Mouse (Mus musculus) CD4-positive, CD25-positive, alpha-beta regulatory T cell (primary cell): ENCODE data around the gene Dennd4a. TPM values are rescaled to one million over a fixed set of nuclear protein-coding genes. Genes with fewer than 3 reads are reported as not detected.

Source experiments
- polyA plus RNA-seq: library from polyadenylated mRNA; unstranded; fragments of 100-300 nt; shearing (Covaris generic); gene quantifications from one replicate; pipeline ENCODE4 v1.2.1, GENCODE M21; 2017

Dennd4a gene
- 24.4 TPM for polyA plus RNA-seq

GRCm38 (mm10) chr9:64810822-64811537 lies at the start of gene Dennd4a:
Gene Dennd4a, plus strand, starts transcription at chr9:64811340.

DNA sequence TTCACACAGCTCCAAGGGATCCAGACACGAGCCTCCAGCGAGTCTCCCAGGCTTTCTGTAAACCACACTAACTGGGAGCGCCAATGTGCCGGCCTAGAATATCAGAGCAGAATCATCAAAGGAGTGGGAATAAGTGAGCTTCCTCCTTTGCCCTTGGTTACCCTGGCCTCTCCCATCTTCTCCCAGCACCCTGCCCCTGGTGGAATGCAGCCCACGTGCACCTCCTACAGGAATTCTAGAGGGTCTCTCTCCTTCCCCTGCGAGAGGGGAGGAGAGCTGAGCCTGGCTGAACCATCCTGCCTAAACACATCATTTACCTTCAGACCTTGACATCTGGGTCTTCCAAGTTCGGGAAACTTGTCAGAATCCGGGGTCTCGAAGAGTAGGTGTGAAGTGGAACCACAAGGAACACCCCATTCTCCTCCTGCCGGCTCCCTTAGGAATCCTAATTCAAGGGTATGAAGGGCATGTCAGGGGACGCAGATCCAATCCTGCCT lies 140.1 kb downstream of the Dennd4a start, which contains the start of gene Slc24a1:
Slc24a1 (minus strand) TSS at position 447 of the 497 bp plus-strand sequence.

DNA sequence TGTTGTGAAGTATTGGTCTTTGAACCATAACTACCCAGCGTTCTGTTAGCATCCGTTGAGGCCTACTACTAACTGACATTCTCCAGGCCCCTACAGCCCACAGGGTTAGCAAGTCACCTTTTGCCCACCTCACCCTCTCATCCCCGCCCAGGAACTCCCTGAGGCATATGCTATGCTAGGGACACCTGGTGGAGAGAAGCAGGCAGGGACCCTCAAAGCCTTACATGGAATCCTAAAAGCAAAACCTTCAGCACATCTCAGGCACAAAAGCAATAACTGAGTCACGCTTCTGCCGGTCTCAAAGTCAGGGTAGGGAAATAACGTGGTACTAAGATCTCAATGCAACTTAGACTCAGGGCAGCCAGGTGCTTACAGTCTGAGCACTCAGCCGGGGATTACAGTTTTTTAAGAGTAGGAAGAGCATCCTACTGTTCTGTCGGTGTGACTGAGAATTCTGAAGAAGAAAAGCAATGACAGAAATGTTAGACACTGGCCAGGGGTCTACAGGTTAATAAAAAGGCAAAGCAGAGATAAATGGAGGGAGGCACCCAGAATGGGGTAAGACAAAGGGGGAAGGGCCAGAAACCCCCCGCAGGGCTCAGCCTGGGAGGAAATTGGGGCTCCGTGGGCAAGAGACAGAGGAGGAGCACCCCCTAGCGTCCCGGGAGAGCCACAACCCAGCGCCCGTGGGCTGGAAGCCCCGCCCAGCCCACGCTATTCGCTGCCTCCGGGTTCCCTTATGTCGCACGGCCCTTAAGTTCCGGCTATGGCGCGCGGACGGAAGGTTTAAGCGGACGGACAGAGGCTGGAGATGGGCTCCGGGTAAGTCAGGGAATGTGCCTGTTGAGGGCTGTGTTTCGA lies 149.2 kb downstream of the Dennd4a start, which contains the start of gene Ints14:
Ints14 (plus strand) TSS at position 789 of the 861 bp plus-strand sequence.

Other genes with a start within 250 kb of the Dennd4a start
- 269 TPM for gene Rab11a, start 73.6 kb upstream of the Dennd4a start, polyA plus RNA-seq
- gene Slc24a1, start 140.3 kb downstream of the Dennd4a start, polyA plus RNA-seq, result 0.12 TPM
- gene Ints14, start 149.6 kb downstream of the Dennd4a start, polyA plus RNA-seq, result 46.5 TPM
- gene Hacd3, start 210.4 kb downstream of the Dennd4a start, polyA plus RNA-seq, result 118 TPM
- 69.8 TPM for gene Dpp8, start 221.1 kb downstream of the Dennd4a start, polyA plus RNA-seq